Mouse (Mus musculus): Measurements from ENCODE around the gene Bcar1. TPM values are rescaled to one million over a fixed set of nuclear protein-coding genes. Genes with fewer than 3 reads are reported as not detected.

Gene Bcar1
- polyA plus RNA-seq, 1 experiment = 0.63 TPM

DNA sequence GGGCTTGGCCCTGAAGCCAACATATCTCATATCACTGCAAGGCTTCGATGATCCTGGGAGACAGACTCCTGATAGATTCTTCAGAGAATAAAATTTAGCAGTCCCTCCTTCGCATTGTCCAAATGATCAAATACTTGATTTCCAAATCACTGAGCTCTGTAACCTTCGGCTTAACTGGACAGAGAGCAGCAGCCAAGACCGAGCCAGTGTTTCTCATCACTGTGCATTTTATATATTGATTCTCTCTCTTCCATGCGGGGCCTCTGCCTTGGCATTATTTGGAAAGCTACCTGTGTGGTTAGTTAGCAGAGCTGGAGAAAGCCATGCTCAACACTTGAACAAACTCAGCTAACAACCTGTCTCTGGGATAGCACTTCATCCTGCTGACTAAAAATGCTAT, 29.9 kb upstream of the Bcar1 start:
- no peak for TF ChIP-seq GATA1 (IDR thresholded peaks at IDR 0.05; ENCODE audit: low read length)

DNA sequence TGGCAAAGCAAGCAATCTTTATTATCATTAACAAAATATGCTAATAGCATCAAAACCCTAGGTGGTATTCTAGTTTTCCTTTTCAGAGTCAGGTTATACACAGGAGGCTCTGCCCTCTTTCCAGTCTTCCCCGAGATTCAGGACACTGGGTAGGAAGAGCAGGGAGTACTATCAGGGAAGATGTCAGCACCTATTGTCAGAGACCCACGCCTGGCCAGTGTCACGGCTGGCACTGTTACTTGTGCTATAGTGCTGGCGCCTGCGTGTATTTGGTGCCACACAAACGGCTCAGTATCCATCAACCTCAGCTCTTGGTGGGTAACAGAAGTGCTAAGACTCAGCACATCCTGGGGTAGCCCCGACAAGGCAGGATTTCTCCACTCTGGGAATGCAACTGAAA, 29.4 kb upstream of the Bcar1 start:
- TF ChIP-seq GATA1 (IDR thresholded peaks at IDR 0.05; ENCODE audit: low read length) = no peak

DNA sequence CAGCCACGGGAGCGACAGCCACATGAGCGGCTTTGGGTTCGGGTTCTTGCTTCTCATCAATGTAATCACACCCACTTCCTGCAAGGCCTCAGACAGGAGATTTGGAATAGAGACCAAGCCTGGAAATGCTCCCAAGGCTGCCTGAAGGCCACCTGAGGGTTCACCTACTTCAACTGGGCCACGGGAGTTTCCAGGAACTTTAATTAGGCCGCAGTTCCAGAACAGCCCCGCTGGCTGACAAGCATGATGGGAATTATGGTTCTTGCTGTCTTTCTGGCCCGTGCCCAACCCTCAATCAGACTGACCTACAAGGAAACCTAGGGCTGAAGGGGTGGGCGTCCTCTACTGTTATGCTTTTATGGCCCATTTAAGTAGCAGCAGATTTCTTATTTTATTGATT, 28.5 kb upstream of the Bcar1 start:
- TF ChIP-seq GATA1 (IDR thresholded peaks at IDR 0.05; ENCODE audit: low read length) = no peak

DNA sequence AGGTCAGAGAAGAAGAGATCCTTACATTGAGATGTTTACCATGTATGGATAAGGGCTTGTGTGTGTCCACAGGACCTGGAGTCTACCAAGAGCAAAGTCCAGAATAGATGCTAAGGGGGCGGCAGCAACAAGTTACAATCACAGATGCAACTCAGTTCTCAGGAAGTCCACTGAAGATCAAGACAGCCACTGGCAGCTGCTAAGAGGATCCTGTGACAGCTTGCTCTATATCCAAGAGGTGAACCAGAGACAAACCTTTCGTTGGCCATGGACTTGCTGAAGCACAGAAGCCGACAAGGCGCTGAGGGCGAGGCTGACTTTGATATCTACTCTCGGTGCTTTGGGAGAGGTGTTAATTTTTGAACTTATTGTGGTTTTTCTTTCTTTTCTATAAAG, 28.0 kb upstream of the Bcar1 start:
- TF ChIP-seq GATA1 (IDR thresholded peaks at IDR 0.05; ENCODE audit: low read length) = no peak

DNA sequence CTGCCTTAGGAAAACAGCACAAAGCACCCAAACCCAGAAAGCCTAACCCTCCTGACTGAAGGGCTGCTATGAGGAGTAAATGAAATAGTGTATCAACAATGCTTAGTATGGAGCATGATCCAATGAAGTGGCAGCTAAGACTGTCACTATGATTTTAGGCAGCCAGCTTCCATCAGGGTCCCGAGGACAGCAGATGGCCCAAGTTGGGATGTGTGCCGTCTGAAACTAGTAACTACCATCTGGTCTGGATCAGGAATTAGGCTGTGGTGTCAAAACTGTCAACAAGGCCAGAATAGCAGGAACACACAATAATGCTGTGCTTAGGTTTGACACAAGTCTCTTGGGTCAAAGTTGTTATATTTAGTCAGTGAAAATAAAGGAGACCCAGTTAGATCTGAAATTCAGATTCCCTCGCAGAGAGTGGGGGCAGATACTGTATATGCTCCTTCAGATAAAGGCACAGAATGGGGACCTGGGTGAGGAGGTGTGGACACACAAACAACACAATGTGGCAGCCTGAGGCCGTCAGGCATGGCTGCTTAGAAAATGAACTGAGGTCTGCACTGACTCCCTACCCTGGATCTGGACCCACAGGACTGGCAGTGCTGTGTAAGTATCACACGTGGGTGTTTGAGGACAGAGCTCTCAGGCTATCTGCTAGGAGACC, 27.5 kb upstream of the Bcar1 start:
- no peak for TF ChIP-seq GATA1 (IDR thresholded peaks at IDR 0.05; ENCODE audit: low read length)

DNA sequence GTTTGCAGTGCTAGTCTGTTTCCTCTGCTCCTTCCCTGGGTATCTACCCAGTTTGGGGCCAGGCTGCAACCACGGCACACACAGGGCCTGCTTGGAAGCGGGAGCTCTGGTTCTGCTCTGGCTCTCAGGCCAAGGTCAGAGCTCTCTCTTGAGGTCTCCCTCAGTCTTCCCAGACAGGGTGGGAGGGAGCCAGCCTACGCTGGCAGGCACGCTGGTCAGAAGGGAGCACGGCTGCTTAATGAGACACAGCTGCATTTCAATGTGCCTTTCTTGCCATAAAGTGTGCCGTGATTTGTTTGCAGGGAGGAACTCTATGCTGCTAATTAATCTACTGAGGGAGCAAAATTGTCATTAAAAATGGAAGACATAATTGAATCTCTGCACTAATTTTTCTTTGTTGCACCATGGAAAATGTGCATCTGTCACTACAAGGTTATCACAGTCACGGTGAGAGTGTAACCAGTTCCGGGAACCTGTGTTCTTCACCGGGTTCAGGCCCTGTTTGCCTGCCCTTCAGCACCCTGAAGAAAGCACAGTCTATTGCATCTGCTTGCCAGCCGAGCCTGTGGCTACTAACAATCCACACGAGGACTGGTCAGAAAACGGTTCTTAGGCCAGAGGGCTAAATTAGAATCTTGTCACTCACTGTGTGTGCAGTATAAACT, 26.3 kb upstream of the Bcar1 start:
- TF ChIP-seq GATA1 (IDR thresholded peaks at IDR 0.05; ENCODE audit: low read length) = no peak

DNA sequence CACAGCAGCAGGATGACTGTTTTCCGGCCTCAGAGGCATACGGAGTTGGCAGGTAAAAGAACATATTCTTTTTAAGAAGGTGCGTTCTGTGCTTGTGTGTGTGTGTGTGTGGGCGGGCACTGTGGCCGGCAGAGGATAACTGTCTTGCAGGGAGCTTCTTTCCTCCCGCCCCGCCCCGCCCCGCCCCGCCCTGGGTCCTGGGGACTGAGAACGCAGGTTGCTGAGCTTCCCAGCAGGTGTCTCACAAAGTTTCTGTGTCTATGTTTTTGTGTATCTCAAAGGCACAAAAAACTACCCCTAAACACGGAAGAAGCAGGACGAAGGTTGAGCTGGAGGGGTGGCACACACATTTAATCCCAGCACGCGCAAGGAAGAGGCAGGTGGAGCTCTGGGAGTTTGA, 25.7 kb upstream of the Bcar1 start:
- TF ChIP-seq GATA1 (IDR thresholded peaks at IDR 0.05; ENCODE audit: low read length) = no peak

DNA sequence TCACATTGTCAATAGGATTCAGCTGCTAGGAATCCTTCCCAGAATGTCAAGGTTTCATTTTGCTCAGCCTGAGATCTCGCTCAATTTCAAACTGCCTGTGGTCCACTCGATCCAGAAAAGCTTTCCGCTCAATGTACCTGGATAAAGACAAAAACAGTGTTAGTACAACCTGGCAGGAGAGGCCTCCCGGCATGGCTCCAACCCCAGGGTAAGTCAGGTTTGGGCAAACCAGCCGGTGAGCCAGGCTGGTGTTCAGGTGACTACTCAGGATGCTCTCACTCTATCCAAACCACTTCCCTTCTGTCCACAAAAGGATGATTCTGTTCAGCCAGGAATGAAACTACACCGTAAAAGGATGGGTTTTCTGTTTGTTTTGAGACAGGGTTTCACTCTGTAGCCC, 25.0 kb upstream of the Bcar1 start:
- no peak for TF ChIP-seq GATA1 (IDR thresholded peaks at IDR 0.05; ENCODE audit: low read length)

DNA sequence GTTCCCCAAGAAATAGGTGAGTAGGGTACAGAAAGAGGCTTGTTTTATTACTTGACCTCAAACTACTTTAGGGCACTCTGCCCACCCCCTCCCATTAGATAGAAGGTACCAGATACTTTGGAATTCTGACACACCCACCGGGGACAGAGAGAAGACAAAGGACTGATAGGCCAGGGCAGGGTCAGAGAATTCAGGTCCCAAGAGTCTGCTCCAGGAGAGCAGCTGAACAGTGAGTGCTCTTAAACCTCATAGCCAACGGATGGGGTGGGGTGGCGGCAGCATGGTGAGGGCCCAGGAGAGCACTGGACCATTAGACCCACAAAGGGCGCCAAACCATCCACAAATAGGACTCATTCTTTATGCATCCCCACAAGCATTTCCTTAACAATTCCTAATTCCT, 22.0 kb upstream of the Bcar1 start:
- no peak for TF ChIP-seq GATA1 (IDR thresholded peaks at IDR 0.05; ENCODE audit: low read length)

DNA sequence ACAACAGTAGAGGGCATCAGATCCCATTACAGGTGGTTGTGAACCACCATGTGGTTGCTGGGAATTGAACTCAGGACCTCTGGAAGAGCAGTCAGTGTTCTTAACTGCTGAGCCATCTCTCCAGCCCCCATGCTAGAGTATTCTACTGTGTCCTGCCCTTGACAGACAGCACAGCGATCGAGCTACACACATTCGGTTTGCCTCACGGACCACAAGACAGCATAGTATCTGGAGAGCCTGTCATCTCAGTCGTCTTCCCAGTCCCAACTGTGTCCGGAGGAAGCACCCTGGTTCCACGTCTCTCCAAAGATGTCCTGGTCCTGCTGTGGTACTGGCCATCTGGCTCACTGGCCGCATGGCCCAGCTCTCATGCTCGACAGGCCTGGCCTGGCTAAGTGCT, 21.5 kb upstream of the Bcar1 start:
- no peak for TF ChIP-seq GATA1 (IDR thresholded peaks at IDR 0.05; ENCODE audit: low read length)

DNA sequence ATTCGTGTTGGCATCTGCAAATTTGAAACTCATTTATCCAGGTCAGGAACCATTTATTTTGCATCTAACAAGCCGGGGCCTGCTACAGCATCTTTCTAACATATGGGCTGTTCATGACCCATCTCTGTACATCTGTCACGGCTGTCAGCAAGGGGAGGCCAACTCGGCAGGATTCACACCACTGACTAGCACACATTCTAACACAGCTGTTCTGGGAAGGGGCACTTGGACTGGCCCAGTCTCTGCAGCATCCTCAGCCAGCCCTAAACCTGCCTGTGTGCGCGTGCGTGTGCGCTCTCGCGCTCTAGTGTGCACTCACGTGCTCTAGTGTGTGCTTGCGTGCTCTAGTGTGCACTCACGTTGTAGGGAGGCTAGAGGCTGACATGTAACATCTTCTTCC, 17.1 kb upstream of the Bcar1 start:
- TF ChIP-seq GATA1 (IDR thresholded peaks at IDR 0.05; ENCODE audit: low read length) = no peak

DNA sequence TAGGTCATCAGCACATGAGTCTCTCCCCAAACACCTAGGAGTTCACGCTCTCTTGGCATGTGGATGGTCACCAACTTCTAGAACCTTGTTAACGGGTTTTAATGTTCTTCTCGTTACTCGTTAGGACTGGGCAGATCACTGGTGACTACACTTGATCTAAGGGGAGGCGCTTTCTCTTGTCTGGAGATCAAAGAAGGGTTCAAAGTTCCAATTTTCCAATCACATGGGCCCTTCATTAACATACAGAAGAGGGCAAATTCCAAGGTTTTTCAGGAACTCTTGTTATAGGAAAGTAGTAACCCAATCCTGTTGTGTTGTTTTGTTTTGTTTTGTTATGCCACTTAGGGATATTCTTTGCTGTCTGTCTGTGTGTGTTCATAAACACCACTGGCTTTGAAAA, 15.2 kb upstream of the Bcar1 start:
- TF ChIP-seq GATA1 (IDR thresholded peaks at IDR 0.05; ENCODE audit: low read length) = no peak

DNA sequence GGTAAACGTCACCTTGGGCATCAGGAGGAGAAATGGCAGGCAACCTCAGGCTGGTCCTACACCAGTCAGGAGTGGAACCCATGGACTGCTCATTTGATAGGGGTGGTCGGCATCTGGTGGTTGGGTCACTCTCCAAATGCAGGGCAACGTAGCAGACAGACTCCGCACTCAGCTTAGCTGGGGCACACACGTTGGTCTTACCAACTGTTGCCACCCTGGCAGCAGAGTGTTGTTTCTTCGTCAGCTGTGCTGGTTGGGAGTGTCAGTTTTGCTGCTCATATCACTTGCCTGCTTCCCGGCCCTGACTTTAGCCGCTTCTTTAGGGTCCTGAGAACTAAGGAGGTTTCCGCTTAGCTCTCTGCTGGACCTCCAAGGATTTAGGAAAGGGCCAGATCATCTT, 14.0 kb upstream of the Bcar1 start:
- TF ChIP-seq GATA1 (IDR thresholded peaks at IDR 0.05; ENCODE audit: low read length) = no peak

DNA sequence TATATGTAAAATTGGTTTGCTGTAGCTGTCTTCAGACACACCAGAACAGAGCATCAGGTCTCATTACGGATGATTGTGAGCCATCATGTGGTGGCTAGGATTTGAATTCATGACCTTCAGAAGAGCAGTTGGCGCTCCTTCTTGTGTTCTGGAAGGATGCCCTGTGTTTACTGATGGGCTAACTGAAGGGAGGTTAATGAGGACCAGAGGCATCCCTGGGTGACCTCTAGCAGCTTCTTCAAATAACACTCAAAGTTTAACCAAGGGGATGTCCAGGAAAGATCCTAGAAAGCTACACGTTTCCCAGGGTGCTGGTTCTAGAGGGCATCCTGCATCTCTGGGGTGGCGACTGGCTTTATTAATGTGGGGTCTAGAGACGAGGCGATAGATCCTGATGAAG, 11.1 kb upstream of the Bcar1 start:
- TF ChIP-seq GATA1 (IDR thresholded peaks at IDR 0.05; ENCODE audit: low read length) = no peak

DNA sequence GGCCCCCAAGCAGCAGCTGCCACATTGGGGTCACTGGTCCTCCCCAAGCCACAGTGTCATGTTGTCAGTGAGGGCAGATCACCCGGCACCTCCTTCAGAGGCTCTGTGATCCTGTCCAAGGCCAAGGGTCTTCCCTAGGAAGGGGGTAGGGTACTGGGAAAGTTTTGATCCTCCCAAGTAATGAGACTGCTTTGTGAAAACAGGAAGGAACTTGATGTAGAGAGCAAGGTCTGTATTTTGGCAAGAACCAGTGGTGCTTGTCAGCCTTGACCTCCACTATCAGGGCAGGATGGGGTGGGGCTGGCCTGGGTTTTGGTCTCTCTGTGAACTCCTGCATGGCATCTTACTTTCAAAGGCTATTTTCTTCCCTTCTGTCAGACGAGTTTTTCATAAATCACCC, 10.5 kb upstream of the Bcar1 start:
- no peak for TF ChIP-seq GATA1 (IDR thresholded peaks at IDR 0.05; ENCODE audit: low read length)

DNA sequence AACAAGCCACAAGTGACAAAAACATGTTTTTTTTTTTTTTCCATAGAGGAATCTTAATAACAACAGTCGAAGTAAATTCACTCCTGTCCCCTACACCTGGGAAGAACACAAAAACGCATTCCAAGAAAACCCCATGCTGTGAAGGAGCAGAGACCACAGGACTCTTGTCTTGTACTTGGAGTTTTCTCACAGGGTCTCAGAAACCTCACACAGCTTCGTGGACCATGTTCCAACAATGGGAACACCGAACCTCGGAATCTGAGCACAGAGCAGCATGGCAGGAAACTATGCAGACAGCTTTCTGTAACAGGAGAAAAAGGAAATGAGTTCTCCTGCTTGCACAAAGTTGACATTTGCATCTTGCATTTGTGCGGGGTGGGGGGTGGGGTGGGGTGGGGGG, 5.2 kb upstream of the Bcar1 start:
- TF ChIP-seq GATA1 (IDR thresholded peaks at IDR 0.05; ENCODE audit: low read length) = no peak

DNA sequence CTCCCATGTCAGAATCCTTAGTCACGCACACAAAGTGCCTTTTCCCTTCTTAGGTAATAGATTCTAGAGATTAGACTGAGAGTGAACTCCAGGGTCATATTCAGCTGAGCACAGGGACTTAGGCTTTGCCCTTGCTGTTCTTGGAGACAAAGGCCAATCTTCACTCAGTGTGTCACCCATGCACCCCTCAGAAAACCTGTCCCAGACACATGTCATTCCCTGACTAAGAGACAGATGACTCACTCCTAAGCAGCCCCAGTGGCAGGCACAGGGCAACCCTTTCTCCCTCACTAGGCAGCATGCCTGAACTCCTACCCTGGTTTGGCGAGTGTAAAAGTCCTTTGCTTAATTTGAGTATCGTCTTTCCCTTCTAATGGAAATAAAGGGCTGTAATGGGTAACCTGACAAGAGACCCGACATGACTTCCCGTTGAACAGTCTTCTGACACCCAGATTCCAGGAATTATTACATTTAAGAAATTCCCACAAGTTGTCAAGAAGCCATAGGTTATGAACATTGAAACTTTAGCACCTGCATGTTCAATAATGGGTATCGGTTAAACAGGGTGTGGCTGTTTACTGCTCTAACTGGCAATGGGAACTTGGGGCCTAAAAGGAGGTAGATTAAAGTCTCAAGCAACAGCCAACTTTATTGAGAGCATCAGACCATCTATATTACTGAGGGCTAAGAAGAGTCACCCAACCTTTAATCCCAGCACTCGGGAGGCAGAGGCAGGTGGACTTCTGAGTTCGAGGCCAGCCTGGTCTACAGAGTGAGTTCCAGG, 4.4 kb upstream of the Bcar1 start:
- no peak for TF ChIP-seq GATA1 (IDR thresholded peaks at IDR 0.05; ENCODE audit: low read length)
